Mouse (Mus musculus): Measurements from ENCODE around the gene Pwwp2b.

The Pwwp2b gene

GRCm38 (mm10) chr7:139265634-139266033 lies 17.4 kb downstream of the Pwwp2b start:
- DNase-seq = no peak

- no peak for DNase-seq
These were observed 18.1 kb downstream of the Pwwp2b start for GRCm38 (mm10) chr7:139266431-139266830.

GRCm38 (mm10) chr7:139266886-139267870 lies 18.9 kb downstream of the Pwwp2b start:
- no peak for DNase-seq

DNA sequence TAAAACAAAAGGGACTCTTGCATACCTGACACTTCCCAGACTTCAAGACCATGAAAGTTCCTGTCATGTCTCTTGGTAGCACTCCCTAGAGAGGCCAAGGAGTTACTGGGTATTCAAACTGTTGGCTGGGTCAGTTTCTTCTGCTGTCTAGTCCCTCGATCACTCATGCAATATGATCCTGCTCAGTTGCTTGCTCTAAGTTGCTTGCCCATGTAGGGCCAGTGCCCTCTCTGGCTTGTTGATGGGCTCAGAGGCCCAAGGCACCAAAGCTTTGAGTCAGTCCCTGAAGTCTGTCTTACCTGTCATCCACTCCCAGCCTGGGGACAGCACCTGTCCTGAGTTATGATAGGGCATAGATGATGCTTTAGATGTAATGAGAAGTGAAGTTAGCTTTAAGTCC lies 22.5 kb downstream of the Pwwp2b start:
- DNase-seq = no peak

DNA sequence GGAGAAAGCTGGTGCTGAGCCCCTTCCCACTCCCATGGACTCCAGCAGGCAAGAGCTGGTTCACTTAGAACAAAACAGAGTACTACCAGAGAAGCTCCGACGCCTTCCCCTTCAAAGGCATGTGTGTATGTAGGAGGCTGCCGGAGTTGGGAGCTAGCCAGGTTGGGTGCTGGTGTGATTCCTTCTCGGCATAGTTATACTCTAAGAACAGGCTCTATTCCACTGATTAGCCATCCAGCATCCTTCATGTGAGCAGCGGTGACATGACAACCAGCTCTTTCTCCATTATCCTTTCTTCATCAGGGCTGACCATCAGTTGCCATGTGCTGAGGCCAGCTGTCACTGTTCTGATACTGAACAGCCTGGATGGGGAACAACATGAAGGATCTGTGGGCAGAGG lies 23.6 kb downstream of the Pwwp2b start:
- DNase-seq = no peak

- DNase-seq = peak; percentile 61
These were observed 24.5 kb downstream of the Pwwp2b start for GRCm38 (mm10) chr7:139272639-139273396.

- peak; percentile 71 for DNase-seq
These were observed 25.1 kb downstream of the Pwwp2b start for GRCm38 (mm10) chr7:139273397-139273719.

DNA sequence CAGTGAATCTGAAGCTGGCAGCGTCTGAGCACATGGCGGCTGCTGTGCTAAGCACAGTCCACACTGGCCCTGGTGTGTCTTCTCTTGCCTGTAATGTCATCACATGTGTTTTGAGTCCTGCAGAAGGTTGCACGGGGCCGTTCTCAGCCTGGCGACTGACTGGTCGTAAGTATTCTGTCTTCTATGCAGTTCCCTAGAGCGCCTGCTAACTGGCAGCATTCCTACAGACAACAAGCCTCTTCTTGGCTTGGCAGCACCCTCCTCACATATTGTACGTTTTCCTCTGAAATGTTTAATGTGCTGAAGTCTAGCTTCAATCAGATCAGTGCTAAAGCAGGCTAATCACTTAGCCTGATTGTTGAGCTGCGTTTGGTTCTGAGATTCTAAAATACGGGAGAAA lies 27.3 kb downstream of the Pwwp2b start:
- DNase-seq = no peak

- no peak for DNase-seq
These were observed 27.9 kb downstream of the Pwwp2b start for GRCm38 (mm10) chr7:139276150-139276549.

- no peak for DNase-seq
These were observed 29.3 kb downstream of the Pwwp2b start for GRCm38 (mm10) chr7:139277536-139277935.

DNA sequence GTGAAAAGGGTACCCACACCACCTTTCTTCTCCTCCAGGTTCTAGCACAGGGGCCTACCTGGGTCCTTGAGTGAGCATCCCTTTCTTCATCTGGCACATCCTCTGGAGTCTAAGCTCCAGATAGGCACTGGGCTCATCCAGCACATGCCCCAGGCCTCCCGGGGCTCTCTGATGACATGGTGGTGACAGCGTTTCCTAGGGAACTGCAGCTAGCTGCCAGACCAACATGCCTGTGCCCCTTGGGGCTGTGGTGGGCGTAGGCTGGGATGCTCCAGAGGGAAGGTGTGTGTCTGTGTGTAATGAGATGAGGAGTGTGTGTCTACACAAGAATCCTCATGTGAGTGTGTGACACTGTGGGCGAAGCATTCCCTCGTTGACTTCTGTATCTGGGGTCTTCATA lies 31.3 kb downstream of the Pwwp2b start:
- no peak for DNase-seq

DNA sequence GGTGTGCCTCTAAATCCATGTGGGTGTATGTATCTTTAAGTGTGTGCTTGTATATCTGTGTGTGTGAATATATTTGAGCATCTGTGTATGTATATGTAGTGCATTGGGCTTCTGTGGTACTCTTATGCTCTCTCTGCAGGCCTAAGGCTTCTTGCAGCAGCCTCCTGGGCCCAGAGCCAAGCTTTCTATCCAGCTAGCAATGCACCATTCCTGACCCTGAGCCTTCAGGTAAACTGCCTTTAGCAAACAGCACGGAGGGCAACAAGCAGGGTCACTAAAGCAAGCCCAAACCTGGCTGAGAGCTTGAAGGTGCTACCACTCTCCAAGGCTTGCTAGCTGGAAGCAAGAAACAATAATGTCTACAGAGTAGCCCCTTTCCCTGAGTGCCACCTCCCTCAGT lies 31.8 kb downstream of the Pwwp2b start:
- DNase-seq = no peak

DNA sequence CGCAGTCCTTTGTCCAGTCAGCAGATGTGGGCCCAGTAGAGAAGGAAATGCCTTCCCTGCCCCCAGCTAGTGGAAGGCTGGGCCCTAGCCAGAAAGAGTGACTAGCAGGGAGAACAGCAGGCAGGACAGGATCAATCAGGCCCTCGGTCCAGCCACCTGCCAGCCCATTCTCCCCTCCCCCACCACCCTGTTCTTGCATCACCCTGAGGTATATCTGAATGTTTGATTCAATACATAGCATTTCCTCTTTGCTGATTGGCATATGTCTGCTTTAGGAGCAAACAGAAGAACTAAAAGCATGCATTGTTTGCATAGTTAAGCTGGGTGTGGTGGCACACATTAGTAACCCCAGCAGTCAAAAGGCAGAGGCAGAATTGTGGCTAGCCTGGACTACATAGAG lies 32.9 kb downstream of the Pwwp2b start:
- DNase-seq = peak; percentile 50

DNA sequence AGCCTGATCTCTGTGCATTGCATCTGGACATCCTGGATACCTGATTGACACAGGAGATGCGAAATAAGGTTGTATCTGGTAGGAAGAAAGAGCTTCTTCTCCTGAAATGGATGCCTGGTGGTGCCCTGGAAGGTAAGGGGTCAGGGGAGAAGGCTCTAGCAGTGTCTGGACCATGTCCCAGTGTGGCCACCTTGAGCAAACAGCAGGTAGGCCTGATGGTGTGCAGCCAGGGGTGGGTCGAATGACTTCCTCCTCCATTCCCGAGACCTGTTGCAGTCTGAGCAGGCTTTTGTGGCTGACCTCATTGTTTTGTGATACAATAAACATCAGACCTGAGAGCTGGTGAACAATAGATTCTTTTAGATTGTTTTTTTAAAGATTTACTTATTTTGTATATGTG lies 33.8 kb downstream of the Pwwp2b start:
- DNase-seq = no peak

GRCm38 (mm10) chr7:139285295-139285943 lies 37.1 kb downstream of the Pwwp2b start:
- no peak for DNase-seq

GRCm38 (mm10) chr7:139288540-139288939 lies 40.3 kb downstream of the Pwwp2b start:
- DNase-seq = no peak

GRCm38 (mm10) chr7:139293350-139293749 lies 45.1 kb downstream of the Pwwp2b start:
- no peak for DNase-seq

DNA sequence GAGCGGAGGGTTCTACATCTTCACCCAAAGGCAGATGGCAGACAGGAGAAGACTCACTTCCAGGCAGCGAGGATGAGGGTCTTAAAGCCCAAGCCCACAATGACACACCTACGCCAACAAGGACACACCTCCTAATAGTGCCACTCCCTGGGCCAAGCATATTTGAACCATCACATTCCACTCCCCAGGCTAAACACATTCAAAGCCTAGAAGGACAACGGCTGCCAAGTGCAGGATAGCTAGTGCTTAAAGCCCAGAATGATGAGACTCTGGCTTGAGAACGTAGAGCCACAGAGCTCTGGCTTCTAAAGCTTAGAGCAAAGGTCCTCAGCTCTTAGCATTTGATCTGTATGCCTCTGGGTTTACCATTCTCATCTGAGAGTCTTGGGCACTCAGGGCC lies 45.8 kb downstream of the Pwwp2b start:
- DNase-seq = no peak

DNA sequence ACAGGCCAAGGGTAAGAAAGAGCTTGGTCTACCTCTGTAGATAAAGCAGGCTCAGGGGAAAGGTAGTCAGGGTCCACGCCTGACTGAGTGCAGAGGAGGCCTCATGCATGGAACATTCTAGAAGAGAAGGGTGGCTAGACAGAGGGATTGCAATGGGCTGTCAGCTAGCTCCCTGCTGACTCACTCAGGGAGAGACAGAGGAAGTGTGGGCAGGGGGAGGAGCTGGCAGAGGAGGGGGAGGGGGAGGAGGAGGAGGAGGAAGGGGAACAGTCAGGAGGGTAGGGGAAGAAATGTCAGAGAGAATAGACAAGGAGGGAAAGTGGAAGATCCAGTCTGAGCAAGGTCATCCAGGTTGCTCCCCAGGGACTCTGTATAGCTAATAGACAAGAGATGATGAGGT lies 47.4 kb downstream of the Pwwp2b start:
- no peak for DNase-seq

- DNase-seq = peak; percentile 63
These were observed 48.3 kb downstream of the Pwwp2b start for GRCm38 (mm10) chr7:139296552-139297100.

GRCm38 (mm10) chr7:139298446-139298845 lies 50.2 kb downstream of the Pwwp2b start:
- DNase-seq = peak; percentile 54

DNA sequence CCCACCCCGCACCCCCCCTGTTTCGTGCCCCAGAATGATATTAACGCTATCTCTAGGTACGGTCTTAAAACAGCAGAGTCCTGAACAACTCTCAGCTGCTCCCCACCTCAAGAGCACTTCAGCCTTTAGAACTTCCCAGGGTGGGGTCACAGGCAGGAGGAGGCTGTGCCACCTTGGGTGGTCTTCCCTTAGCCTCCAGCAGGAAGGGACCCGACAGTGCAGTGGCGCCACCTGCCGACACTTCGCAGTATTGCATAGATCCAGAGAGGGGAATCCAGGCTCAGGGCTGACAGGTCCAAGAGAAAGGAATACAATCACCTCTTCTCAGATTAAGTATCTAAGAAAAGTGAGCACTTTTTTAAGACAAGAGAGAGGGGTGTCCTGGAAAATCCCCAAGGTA lies 51.1 kb downstream of the Pwwp2b start:
- peak; percentile 86 for DNase-seq

- DNase-seq = no peak
These were observed 52.1 kb downstream of the Pwwp2b start for GRCm38 (mm10) chr7:139300423-139300822.
